Mouse (Mus musculus) kidney, adult 2 months (tissue): ENCODE data around the gene Drp2.

Experiments
- CTCF ChIP-seq: fragments of 200-500 bp; conservative IDR thresholded peaks from 2 replicates; pipeline ENCODE4 v1.5.1; 2011; ENCODE audit warnings: low read depth, mild to moderate bottlenecking, control low read depth, low read length, moderate library complexity, mixed read lengths; ENCODE audit not compliant: insufficient read depth, insufficient read length
- POLR2A ChIP-seq: fragments of 200-500 bp; IDR thresholded peaks from one replicate; pipeline ENCODE4 v1.6.1; 2011; ENCODE audit warnings: low read depth, low read length, control low read depth

- TF ChIP-seq CTCF: no peak
- TF ChIP-seq POLR2A: no peak
These were observed at the start of gene Drp2 for GRCm38 (mm10) chrX:134403863-134404583.
